ENCODE assay signal across 13 mouse cellular contexts in the genomic region with DNA sequence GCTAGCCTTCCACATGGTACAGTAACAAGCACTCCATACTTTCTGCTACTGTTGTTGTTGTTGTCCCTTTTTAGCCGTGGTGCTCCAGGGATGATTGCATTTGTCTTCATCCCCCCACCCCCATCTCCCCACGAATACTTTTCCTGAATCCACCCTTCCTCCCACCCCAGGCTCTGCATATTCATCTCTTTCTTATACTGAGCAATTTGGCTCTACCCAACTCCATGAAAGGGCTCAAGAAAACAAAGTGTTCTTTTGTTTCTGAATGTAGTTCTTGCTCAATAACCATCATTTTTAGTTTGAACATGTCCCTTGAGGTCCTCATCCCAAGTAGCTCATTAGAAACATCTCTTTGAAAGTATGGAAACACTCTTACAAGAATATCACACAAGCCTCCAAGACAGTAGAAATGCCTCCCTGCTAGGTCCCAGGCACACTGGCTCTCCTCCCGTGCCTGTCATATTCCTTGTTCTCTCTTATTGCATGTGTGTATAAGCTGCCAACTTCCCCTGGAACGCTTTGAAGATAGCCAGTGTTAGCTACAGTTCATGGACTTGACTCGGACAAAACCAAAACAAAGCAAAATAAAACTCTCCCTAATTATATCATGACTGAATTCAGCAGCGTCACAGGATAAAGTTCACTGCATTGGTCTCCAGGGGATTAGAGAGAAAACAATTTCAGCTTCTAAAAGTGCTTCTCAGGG. TPM values are rescaled to one million over a fixed set of nuclear protein-coding genes. Genes with fewer than 3 reads are reported as not detected.
A peak's percentile ranks its signal among the peaks of the same experiment; 100 is the strongest.
DNase-seq lines count a peak whose midpoint lies in the region; ATAC-seq and TF ChIP-seq lines count a peak whose summit lies in the region.
"Had no signal": no experiment of that assay in that cellular context is flagged by ENCODE, and none has a peak within 500 bp of the region (broad histone marks: within the 10 kb centered on the region; RNA-seq: fewer than 3 reads in every experiment).

No protein-coding gene starts in this region.

- peaks cover 2% of the 10 kb centered on the region; the same call in 1 of the 2 replicates for H3K4me1 ChIP-seq in forebrain, embryonic 11.5 days (replicated peaks; ENCODE audit: control insufficient read depth, insufficient read depth, low read length)
- H3K4me1 ChIP-seq in forebrain, embryonic 10.5 days, result peaks cover 18% of the 10 kb centered on the region
- no peaks in the 10 kb centered on the region for H3K4me1 ChIP-seq in midbrain, embryonic 14.5 days (ENCODE audit: control insufficient read depth, insufficient read depth, low read length)
- peaks cover 7% of the 10 kb centered on the region; the same call in 1 of the 2 replicates for H3K4me1 ChIP-seq in midbrain, embryonic 13.5 days (replicated peaks)
- H3K4me1 ChIP-seq in stomach, postnatal 0 days (replicated peaks; ENCODE audit: control insufficient read depth, insufficient read depth), result peaks cover 2% of the 10 kb centered on the region; the same call in 1 of the 2 replicates

- no peak for DNase-seq in forebrain, embryonic 11.5 days (ENCODE audit: low spot score)
- no peak for DNase-seq in forebrain, embryonic 10.5 days (ENCODE audit: extremely low spot score, low spot score)
- DNase-seq in midbrain, embryonic 14.5 days, result peak; percentile 21
- peak; percentile 41 for DNase-seq in heart, postnatal 25 days (ENCODE audit: low spot score)
- DNase-seq in stomach, postnatal 0 days (ENCODE audit: low spot score), result no peak
- DNase-seq in left cerebral cortex, postnatal 36 days (ENCODE audit: low spot score in 2 of 2), result no peak
- DNase-seq in spleen, postnatal 10 days (ENCODE audit: low spot score in 2 of 2), result no peak
- DNase-seq: B cell, adult 2 months; cerebellum, postnatal 36 days; layer of hippocampus, postnatal 36 days had no signal

- H3K27me3 ChIP-seq in forebrain, embryonic 11.5 days (ENCODE audit: control insufficient read depth, insufficient read depth, low read length), result no peaks in the 10 kb centered on the region
- no peaks in the 10 kb centered on the region for H3K27me3 ChIP-seq in forebrain, embryonic 10.5 days (ENCODE audit: poor library complexity, severe bottlenecking)
- no peaks in the 10 kb centered on the region for H3K27me3 ChIP-seq in midbrain, embryonic 14.5 days (ENCODE audit: control insufficient read depth, insufficient read depth, low read length)
- H3K27me3 ChIP-seq in midbrain, embryonic 13.5 days, result no peaks in the 10 kb centered on the region
- no peaks in the 10 kb centered on the region for H3K27me3 ChIP-seq in stomach, postnatal 0 days (ENCODE audit: control insufficient read depth, insufficient read depth, low read length)
- H3K27me3 ChIP-seq: midbrain, embryonic 12.5 days had no signal

- no peaks in the 10 kb centered on the region for H3K9me3 ChIP-seq in forebrain, embryonic 11.5 days (ENCODE audit: control insufficient read depth, low read length)
- H3K9me3 ChIP-seq in forebrain, embryonic 10.5 days, result no peaks in the 10 kb centered on the region
- no peaks in the 10 kb centered on the region for H3K9me3 ChIP-seq in midbrain, embryonic 14.5 days (ENCODE audit: control insufficient read depth, low read length)
- no peaks in the 10 kb centered on the region for H3K9me3 ChIP-seq in midbrain, embryonic 13.5 days
- no peaks in the 10 kb centered on the region for H3K9me3 ChIP-seq in stomach, postnatal 0 days (ENCODE audit: control insufficient read depth, low read length)
- H3K9me3 ChIP-seq: midbrain, embryonic 12.5 days had no signal

- no peak for TF ChIP-seq EP300 in stomach, postnatal 0 days (optimal IDR thresholded peaks at IDR 0.05)

- 0 out of 2 replicates have a peak overlapping the region, but pooled peaks have one; percentile 3 for H3K27ac ChIP-seq in forebrain, embryonic 11.5 days (ENCODE audit: low read depth, low read length)
- H3K27ac ChIP-seq in forebrain, embryonic 10.5 days, result no peak overlapping the region
- no peak overlapping the region for H3K27ac ChIP-seq in midbrain, embryonic 14.5 days (replicated peaks; ENCODE audit: low read depth, low read length)
- H3K27ac ChIP-seq in midbrain, embryonic 13.5 days, result no peak overlapping the region
- peak overlapping the region; percentile 79 for H3K27ac ChIP-seq in stomach, postnatal 0 days (replicated peaks)
- H3K27ac ChIP-seq: midbrain, embryonic 12.5 days had no signal

- H3K4me2 ChIP-seq in forebrain, embryonic 11.5 days (ENCODE audit: low read depth, low read length, severe bottlenecking), result no peak overlapping the region
- no peak overlapping the region for H3K4me2 ChIP-seq in midbrain, embryonic 14.5 days (ENCODE audit: low read length)
- no peak overlapping the region for H3K4me2 ChIP-seq in midbrain, embryonic 13.5 days (replicated peaks)
- H3K4me2 ChIP-seq in stomach, postnatal 0 days (replicated peaks; ENCODE audit: low read depth), result no peak overlapping the region
- H3K4me2 ChIP-seq: liver, embryonic 11.5 days; midbrain, embryonic 12.5 days had no signal

- H3K4me3 ChIP-seq in forebrain, embryonic 11.5 days (ENCODE audit: low read depth, low read length), result no peak overlapping the region
- no peak overlapping the region for H3K4me3 ChIP-seq in forebrain, embryonic 10.5 days
- no peak overlapping the region for H3K4me3 ChIP-seq in midbrain, embryonic 14.5 days (replicated peaks; ENCODE audit: low read depth, low read length)
- H3K4me3 ChIP-seq in midbrain, embryonic 13.5 days (replicated peaks), result no peak overlapping the region
- H3K4me3 ChIP-seq in stomach, postnatal 0 days (ENCODE audit: low read depth, low read length), result no peak overlapping the region
- H3K4me3 ChIP-seq: midbrain, embryonic 12.5 days had no signal

- WGBS in forebrain, embryonic 11.5 days, result 30% methylated on average over 6 of the region's 6 CpGs
- 51% methylated on average over 6 of the region's 6 CpGs for WGBS in forebrain, embryonic 10.5 days
- WGBS in midbrain, embryonic 14.5 days, result 51% methylated on average over 6 of the region's 6 CpGs
- WGBS in midbrain, embryonic 13.5 days, result 42% methylated on average over 6 of the region's 6 CpGs
- 33% methylated on average over 6 of the region's 6 CpGs for WGBS in stomach, postnatal 0 days

- peak; percentile 51; the same call in 1 of the 2 replicates for ATAC-seq in forebrain, embryonic 11.5 days (replicated peaks; ENCODE audit: low FRiP score)
- ATAC-seq in midbrain, embryonic 14.5 days (ENCODE audit: low FRiP score, low TSS enrichment), result no peak
- ATAC-seq in midbrain, embryonic 13.5 days, result no peak
- ATAC-seq in stomach, postnatal 0 days (ENCODE audit: low FRiP score, low TSS enrichment), result peak; percentile 87

- intact Hi-C loops in heart, postnatal 25 days (cut with DNase I), result no loop called here
- intact Hi-C loops in left cerebral cortex, postnatal 36 days (cut with DNase I), result no loop called here

- H3K9ac ChIP-seq in forebrain, embryonic 11.5 days (ENCODE audit: low read length), result no peak overlapping the region
- no peak overlapping the region for H3K9ac ChIP-seq in midbrain, embryonic 14.5 days (replicated peaks; ENCODE audit: low read length)
- H3K9ac ChIP-seq in midbrain, embryonic 13.5 days (replicated peaks), result no peak overlapping the region
- H3K9ac ChIP-seq in stomach, postnatal 0 days (ENCODE audit: low read length), result no peak overlapping the region
- H3K9ac ChIP-seq: midbrain, embryonic 12.5 days had no signal

- no peaks in the 10 kb centered on the region for H3K36me3 ChIP-seq in forebrain, embryonic 11.5 days (ENCODE audit: control insufficient read depth, insufficient read depth, low read length)
- H3K36me3 ChIP-seq in forebrain, embryonic 10.5 days (replicated peaks), result no peaks in the 10 kb centered on the region
- no peaks in the 10 kb centered on the region for H3K36me3 ChIP-seq in midbrain, embryonic 14.5 days (ENCODE audit: control insufficient read depth, insufficient read depth, low read length)
- no peaks in the 10 kb centered on the region for H3K36me3 ChIP-seq in midbrain, embryonic 13.5 days
- H3K36me3 ChIP-seq in stomach, postnatal 0 days (ENCODE audit: control insufficient read depth, insufficient read depth, low read length), result no peaks in the 10 kb centered on the region
- H3K36me3 ChIP-seq: midbrain, embryonic 12.5 days had no signal

- TF ChIP-seq CTCF in stomach, postnatal 0 days (IDR thresholded peaks at IDR 0.05; ENCODE audit: low read depth), result no peak

RNA-seq across cellular contexts. Expression of a gene that starts 59.7 kb away (rescaled TPM):
- polyA plus RNA-seq in forebrain, embryonic 11.5 days (2014; fragmentation: Nextera tagmentation; extraction: Ambion mirVana), result 51.0 and 55.1 TPM in 2 replicates
- 50.7 and 57.5 TPM in 2 replicates for polyA plus RNA-seq in forebrain, embryonic 10.5 days (2016; fragmentation: Nextera tagmentation; extraction: Ambion mirVana)
- polyA plus RNA-seq in midbrain, embryonic 14.5 days (2014; fragmentation: Nextera tagmentation; extraction: Ambion mirVana), result 24.7 and 30.9 TPM in 2 replicates
- 27.3 and 32.6 TPM in 2 replicates for polyA plus RNA-seq in midbrain, embryonic 13.5 days (2015; fragmentation: Nextera tagmentation; extraction: Ambion mirVana)
- total RNA-seq in heart, postnatal 25 days (2021), result 10 to 100 TPM; 42.2 to 42.3 TPM
- 32.4 and 38.7 TPM in 2 replicates for polyA plus RNA-seq in stomach, postnatal 0 days (2015; fragmentation: Nextera tagmentation; extraction: Ambion mirVana)
- total RNA-seq in left cerebral cortex, postnatal 36 days (2021), result 10 to 100 TPM; 31.9 to 35.3 TPM

Comparison
In these comparisons a context has a peak if more than half of its experiments do, and no peak if none do; other contexts are left out.
1. H3K27ac ChIP-seq: peak in forebrain, embryonic 11.5 days (single experiment) and stomach, postnatal 0 days (single experiment); none in forebrain, embryonic 10.5 days (single experiment), midbrain, embryonic 14.5 days (single experiment) and midbrain, embryonic 13.5 days (single experiment).
2. ATAC-seq: peak in forebrain, embryonic 11.5 days (single experiment) and stomach, postnatal 0 days (single experiment); none in midbrain, embryonic 14.5 days (single experiment) and midbrain, embryonic 13.5 days (single experiment).
3. DNase-seq: peak in midbrain, embryonic 14.5 days (single experiment) and heart, postnatal 25 days (single experiment); none in forebrain, embryonic 11.5 days (single experiment), forebrain, embryonic 10.5 days (single experiment), stomach, postnatal 0 days (single experiment), left cerebral cortex, postnatal 36 days (0 of 2) and spleen, postnatal 10 days (0 of 2).